Mouse (Mus musculus) retina, postnatal 7 days (tissue): ENCODE results near the gene Cdhr2.

ENCODE experiments used
- DNase-seq: peaks from one replicate; pipeline ENCODE4 v3.0.0-alpha.2; 2012; ENCODE audit warnings: low read depth, low spot score

Cdhr2 gene

GRCm38 (mm10) chr13:54701243-54701642, at the start of gene Cdhr2:
Cdhr2 (plus strand) TSS chr13:54701461.
- DNase-seq, result no peak

- no peak for DNase-seq
Observed at GRCm38 (mm10) chr13:54660877-54661276, 40.4 kb upstream of the Cdhr2 start.

- DNase-seq, result no peak
Observed at GRCm38 (mm10) chr13:54661358-54661757, 39.9 kb upstream of the Cdhr2 start.

- no peak for DNase-seq
Observed at GRCm38 (mm10) chr13:54663999-54664398, 37.3 kb upstream of the Cdhr2 start.

- no peak for DNase-seq
Observed at GRCm38 (mm10) chr13:54664509-54664908, 36.8 kb upstream of the Cdhr2 start.

GRCm38 (mm10) chr13:54665062-54665461, 36.2 kb upstream of the Cdhr2 start:
- DNase-seq, result no peak

GRCm38 (mm10) chr13:54670491-54670890, 30.8 kb upstream of the Cdhr2 start:
- no peak for DNase-seq

- DNase-seq, result no peak
Observed at GRCm38 (mm10) chr13:54675895-54676590, 25.2 kb upstream of the Cdhr2 start.

GRCm38 (mm10) chr13:54678263-54678662, 23.0 kb upstream of the Cdhr2 start:
- no peak for DNase-seq

- no peak for DNase-seq
Observed at GRCm38 (mm10) chr13:54680184-54680853, 20.9 kb upstream of the Cdhr2 start.

GRCm38 (mm10) chr13:54681291-54681690, 20.0 kb upstream of the Cdhr2 start:
- DNase-seq, result no peak

GRCm38 (mm10) chr13:54683301-54683700, 18.0 kb upstream of the Cdhr2 start:
- no peak for DNase-seq

GRCm38 (mm10) chr13:54684140-54684896, 16.9 kb upstream of the Cdhr2 start:
- DNase-seq, result no peak

- DNase-seq, result peak; percentile 42
Observed at GRCm38 (mm10) chr13:54685174-54685573, 16.1 kb upstream of the Cdhr2 start.

- DNase-seq, result no peak
Observed at GRCm38 (mm10) chr13:54686139-54687053, 14.9 kb upstream of the Cdhr2 start.

- DNase-seq, result peak; percentile 43
Observed at GRCm38 (mm10) chr13:54687096-54687495, 14.2 kb upstream of the Cdhr2 start.

- DNase-seq, result peak; percentile 95
Observed at GRCm38 (mm10) chr13:54687575-54688424, 13.5 kb upstream of the Cdhr2 start.

- no peak for DNase-seq
Observed at GRCm38 (mm10) chr13:54690151-54690740, 11.0 kb upstream of the Cdhr2 start.

- no peak for DNase-seq
Observed at GRCm38 (mm10) chr13:54691737-54692136, 9.5 kb upstream of the Cdhr2 start.
